Mouse (Mus musculus) frontal cortex, adult 2 months (tissue): ENCODE results near the gene Zdhhc21. TPM values are rescaled to one million over a fixed set of nuclear protein-coding genes. Genes with fewer than 3 reads are reported as not detected.

Experiments
- DNase-seq, 2 experiments: peaks; one replicate each; pipeline ENCODE4 v3.0.0; 2022; ENCODE audit warnings: low spot score in 1 of 2; ENCODE audit errors: extremely low spot score in 1 of 2
- polyA plus RNA-seq: library from polyadenylated mRNA; depleted of rRNA; stranded (reverse); fragments of >200 nt; gene quantifications from 2 replicates; pipeline ENCODE4 v1.2.3, GENCODE M21; 2012; rRNA removed

Gene Zdhhc21
- polyA plus RNA-seq, 1 experiment = 16.7 TPM

DNA sequence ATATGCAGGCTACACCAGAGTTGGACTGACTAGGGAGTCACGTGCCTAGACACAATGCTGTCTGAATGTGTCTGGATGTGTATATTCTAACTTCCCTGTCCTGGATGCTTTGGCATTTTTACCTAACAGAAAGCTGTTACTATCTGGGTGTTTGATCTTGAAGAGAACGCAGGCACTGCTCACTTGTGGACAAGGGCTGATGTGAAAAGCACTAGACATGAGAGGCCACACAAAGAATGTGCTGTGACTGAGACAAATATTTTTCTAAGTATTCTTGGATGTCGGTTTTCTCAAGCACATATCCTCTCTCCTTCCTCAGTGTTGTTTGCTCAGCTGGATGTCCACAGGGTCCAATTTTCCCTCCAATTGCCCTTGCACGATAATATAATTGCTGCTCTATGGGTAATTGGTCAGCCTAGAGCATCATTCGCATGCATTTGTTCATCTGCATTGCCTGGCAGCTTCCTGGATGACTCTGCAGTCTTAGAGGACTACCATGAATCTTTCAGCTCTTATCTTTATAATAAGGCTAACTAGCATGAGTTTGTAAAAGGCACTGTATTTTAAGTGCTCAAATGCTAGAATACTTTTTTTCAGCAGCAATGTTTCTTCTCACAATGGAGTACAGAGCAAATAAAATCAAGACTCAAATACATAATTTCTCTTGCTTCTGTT lies 66.7 kb downstream of the Zdhhc21 start:
- DNase-seq = no peak

DNA sequence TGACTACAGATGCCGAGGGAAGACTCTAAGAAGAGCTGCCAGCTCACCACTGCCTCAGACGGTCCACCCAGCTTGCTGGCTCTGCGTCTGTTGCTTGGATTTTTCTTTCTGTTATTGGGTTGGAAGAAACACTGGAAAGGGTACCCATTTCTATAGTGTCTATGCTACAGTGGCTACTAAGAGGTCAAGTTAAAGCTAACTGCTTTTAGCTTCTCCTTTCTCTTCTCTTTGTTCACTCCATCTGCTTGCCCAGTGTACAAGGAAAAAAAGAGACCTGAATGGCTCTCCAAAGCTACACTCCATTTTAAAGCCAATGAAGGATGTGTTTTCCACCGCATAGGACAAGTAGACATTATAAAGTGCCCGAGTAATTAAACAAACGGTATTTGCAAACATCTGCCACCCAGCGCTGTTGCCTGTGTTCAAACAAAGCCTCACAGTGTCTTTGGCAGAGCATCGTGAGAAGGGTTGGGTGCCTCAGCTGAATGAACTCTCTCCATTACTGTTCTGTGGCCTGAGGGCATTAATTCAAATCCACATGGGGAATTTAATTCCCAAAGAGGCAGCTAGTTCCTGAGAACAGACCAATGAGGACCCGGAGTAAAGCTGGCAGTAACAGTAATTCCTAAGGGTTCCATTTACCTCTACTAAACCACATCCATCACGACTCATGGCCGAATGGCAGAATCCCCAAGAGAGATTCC lies 94.1 kb downstream of the Zdhhc21 start:
- no peak for DNase-seq

DNA sequence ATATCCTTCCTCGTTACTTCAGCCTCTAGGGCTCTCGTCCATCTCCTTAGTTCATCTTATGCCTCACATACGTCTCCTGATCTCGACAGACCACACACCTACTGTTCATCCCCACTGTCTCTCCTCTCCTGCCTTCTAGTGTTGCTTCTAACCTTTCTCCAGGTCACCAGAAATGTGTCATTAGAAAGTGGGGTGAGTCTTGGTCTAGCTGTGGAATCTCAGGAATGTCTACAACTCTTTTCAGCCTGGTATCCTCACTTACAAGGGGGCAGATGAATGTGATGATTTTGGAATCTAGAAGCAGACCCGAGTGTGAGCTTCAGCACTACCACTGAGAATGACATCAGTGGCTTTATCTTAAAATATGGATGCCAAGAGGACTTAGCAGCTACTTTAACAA lies 96.2 kb downstream of the Zdhhc21 start:
- DNase-seq = no peak

DNA sequence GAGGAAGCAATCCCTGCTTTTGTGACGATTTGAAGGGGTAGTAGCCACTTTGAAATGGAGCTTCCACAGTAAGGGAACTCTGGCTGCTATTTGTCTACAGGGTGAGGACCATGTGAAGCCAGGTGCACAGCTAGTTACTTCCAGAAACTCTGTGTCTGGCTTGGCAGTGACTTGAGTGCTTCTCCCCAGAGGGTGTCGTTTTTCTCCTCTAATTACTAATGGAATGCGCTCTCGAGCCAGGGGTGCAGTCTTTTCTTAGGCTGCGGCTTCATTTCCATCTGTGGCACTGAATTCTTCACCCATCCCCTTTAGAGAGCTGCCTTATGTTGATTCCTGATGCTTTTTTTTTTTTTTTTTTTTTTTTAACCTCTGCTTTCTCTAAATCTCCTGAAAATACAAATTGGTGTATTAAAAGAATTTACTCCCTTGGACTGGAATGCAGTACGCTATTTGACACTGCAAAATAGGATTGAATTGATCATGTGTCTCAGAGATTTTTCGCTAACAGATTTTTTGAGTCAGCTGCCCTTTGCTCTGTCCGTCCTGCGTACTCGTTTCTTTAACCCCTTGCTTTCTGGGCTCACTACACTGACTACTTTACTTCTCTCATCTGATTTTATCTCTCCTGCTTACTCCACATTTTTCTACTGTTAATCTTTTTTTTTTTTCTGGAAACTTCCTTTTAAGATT lies 97.2 kb downstream of the Zdhhc21 start:
- DNase-seq = no peak

DNA sequence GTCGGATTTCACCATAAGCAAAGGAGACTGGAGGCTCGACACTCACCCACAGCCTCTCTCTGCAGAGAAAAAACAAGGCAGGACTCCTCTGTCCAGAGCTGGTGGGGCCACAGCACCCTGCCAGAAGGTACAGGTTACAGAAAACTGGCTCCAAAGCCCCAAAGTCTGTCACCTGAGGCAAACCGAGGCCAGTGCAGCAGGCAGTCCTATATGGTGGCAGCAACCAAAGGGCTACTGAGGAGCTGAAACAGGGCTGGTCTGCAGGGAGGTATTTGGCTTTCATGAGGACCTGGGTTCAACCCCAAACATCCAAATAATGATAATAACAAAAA lies 103.5 kb downstream of the Zdhhc21 start:
- no peak for DNase-seq

DNA sequence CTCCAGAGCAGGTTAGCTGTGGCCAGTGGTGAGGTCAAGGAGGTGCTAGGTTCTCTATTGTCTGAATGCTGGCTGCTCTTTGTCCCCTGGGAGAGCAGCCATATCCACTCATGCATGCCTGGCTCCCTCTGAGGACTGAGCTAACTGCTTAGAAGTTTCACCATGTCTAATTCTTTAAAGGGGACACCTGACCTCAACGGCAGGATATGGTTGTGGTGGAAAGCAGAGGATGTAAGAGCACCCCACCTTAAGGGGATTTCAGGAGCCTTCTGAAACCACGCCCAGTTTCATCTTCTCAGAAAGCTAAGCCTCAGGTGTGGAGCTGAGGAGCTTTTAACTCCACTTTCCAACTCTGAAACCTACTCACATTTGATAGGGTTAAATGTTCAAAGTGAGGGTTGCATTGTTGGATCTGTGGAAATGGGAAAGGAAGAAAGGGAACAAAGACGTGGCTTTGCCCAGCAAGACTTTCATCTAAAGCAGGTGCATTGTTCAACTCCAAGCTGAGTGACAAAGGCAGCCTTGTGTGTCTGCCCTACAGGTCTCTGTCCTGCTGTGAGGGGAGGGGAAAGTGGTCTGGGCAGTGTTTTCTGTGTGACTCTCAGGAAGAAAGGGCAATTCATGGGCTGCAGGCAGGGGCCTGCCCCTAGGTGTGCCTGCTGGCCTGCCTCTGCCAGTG lies 104.0 kb downstream of the Zdhhc21 start:
- no peak for DNase-seq

Other genes with a start within 250 kb of the Zdhhc21 start
- gene Nfib, start 154.2 kb downstream of the Zdhhc21 start, polyA plus RNA-seq = 32.5 and 39.4 TPM in 2 replicates
- gene Cer1, start 25.2 kb upstream of the Zdhhc21 start, polyA plus RNA-seq = 0.04 TPM in 1 of 2 replicates, not detected in the other
- 1.5 and 2.1 TPM in 2 replicates for gene Frem1, start 192.4 kb upstream of the Zdhhc21 start, polyA plus RNA-seq